Mouse (Mus musculus) CH12.LX (cell line): ENCODE measurements around the gene Gm12184. TPM values are rescaled to one million over a fixed set of nuclear protein-coding genes. Genes with fewer than 3 reads are reported as not detected.

Source experiments
- DNase-seq: peaks from one replicate; pipeline ENCODE4 v3.0.0-alpha.2; 2013; ENCODE audit errors: extremely low read depth
- H3K27ac ChIP-seq: 2 replicates; pipeline ENCODE4 v1.5.1; 2012; ENCODE audit warnings: low read depth, mild to moderate bottlenecking, control low read depth, moderate library complexity; ENCODE audit not compliant: insufficient read depth
- H3K27me3 ChIP-seq: replicated peaks from 2 replicates; pipeline ENCODE3; 2012; ENCODE audit warnings: inconsistent platforms
- H3K36me3 ChIP-seq, 2 experiments: replicated peaks in 1 of 2; 2 replicates each; pipeline versions ENCODE3 to v1.6.1; 2012; ENCODE audit warnings: inconsistent platforms in 1 of 2, low read length in 1 of 2, mild to moderate bottlenecking in 1 of 2, mixed read lengths in 1 of 2, moderate library complexity in 1 of 2; ENCODE audit not compliant: control insufficient read depth in 1 of 2, insufficient read depth in 1 of 2
- H3K4me1 ChIP-seq, 2 experiments: 2 replicates each; pipeline ENCODE4 v1.6.1; 2012; ENCODE audit warnings: inconsistent platforms in 1 of 2, moderate library complexity in 1 of 2; ENCODE audit not compliant: insufficient read depth in 2 of 2, control insufficient read depth in 1 of 2
- H3K4me2 ChIP-seq: 2 replicates; pipeline ENCODE4 v1.6.1; 2012; ENCODE audit warnings: low read depth, mild to moderate bottlenecking, control low read depth; ENCODE audit not compliant: poor library complexity, insufficient read depth, severe bottlenecking
- H3K4me3 ChIP-seq, 3 experiments: fragments of 150-350 bp in 1 of 3; sonication (generic) in 1 of 3; replicated peaks in 1 of 3; 2 replicates each; pipeline versions ENCODE3 to v1.5.1; 2011 to 2012; ENCODE audit warnings: low read depth in 2 of 3, low read length in 2 of 3, mild to moderate bottlenecking in 2 of 3, moderate library complexity in 2 of 3, control low read depth in 1 of 3, improper control_type of control experiment in 1 of 3, inconsistent platforms in 1 of 3, mixed read lengths in 1 of 3; ENCODE audit not compliant: poor library complexity in 1 of 3
- H3K79me2 ChIP-seq: replicated peaks from 2 replicates; pipeline ENCODE4 v1.6.1; 2012; ENCODE audit warnings: mild to moderate bottlenecking, moderate library complexity; ENCODE audit not compliant: control insufficient read depth, poor library complexity, insufficient read depth, severe bottlenecking; ENCODE audit errors: extremely low read depth
- H3K9ac ChIP-seq: 2 replicates; pipeline ENCODE4 v1.6.1; 2012; ENCODE audit warnings: low read depth, mild to moderate bottlenecking, control low read depth, moderate library complexity; ENCODE audit not compliant: insufficient read depth
- H3K9me3 ChIP-seq: replicated peaks from 2 replicates; pipeline ENCODE3; 2012; ENCODE audit warnings: low read length, inconsistent platforms, mixed read lengths
- BHLHE40 ChIP-seq: IDR thresholded peaks from 2 replicates; pipeline ENCODE4 v1.6.1; 2011; ENCODE audit warnings: mild to moderate bottlenecking, low read depth, low read length, improper control_type of control experiment
- CHD1 ChIP-seq: IDR thresholded peaks from 2 replicates; pipeline ENCODE4 v1.6.1; 2012; ENCODE audit warnings: low read depth, low read length, improper control_type of control experiment, inconsistent platforms
- CHD2 ChIP-seq: IDR thresholded peaks from 2 replicates; pipeline ENCODE4 v1.6.1; 2011; ENCODE audit warnings: low read length, improper control_type of control experiment
- CTCF ChIP-seq, 2 experiments: IDR thresholded peaks in 1 of 2; conservative IDR thresholded peaks in 1 of 2; 2 replicates each; pipeline ENCODE4 v1.5.1; 2011 to 2012; ENCODE audit warnings: low read depth in 2 of 2, low read length in 2 of 2, improper control_type of control experiment in 1 of 2, inconsistent platforms in 1 of 2, mild to moderate bottlenecking in 1 of 2, moderate library complexity in 1 of 2
- ETS1 ChIP-seq: conservative IDR thresholded peaks from 2 replicates; pipeline ENCODE4 v1.6.1; 2012; ENCODE audit warnings: low read depth, mild to moderate bottlenecking, inconsistent platforms, low read length, improper control_type of control experiment, moderate library complexity
- HCFC1 ChIP-seq: IDR thresholded peaks from 2 replicates; pipeline ENCODE4 v1.6.1; 2012; ENCODE audit warnings: low read depth, mild to moderate bottlenecking, inconsistent platforms, low read length, improper control_type of control experiment
- JUN ChIP-seq: IDR thresholded peaks from 2 replicates; pipeline ENCODE4 v1.6.1; 2011; ENCODE audit warnings: low read depth, mild to moderate bottlenecking, low read length, improper control_type of control experiment, moderate library complexity; ENCODE audit not compliant: insufficient read depth
- KAT2A ChIP-seq: IDR thresholded peaks from 2 replicates; pipeline ENCODE4 v1.6.1; 2012; ENCODE audit warnings: low read length, improper control_type of control experiment, inconsistent platforms; ENCODE audit not compliant: insufficient replicate concordance
- MAFK ChIP-seq: IDR thresholded peaks from 2 replicates; pipeline ENCODE4 v1.6.1; 2011; ENCODE audit warnings: low read length, improper control_type of control experiment; ENCODE audit not compliant: insufficient replicate concordance
- MAX ChIP-seq: IDR thresholded peaks from 2 replicates; pipeline ENCODE4 v1.6.1; 2011; ENCODE audit warnings: low read length, improper control_type of control experiment
- NELFE ChIP-seq: IDR thresholded peaks from 2 replicates; pipeline ENCODE4 v1.6.1; 2011; ENCODE audit warnings: low read depth, low read length, improper control_type of control experiment
- NRF1 ChIP-seq: IDR thresholded peaks from 2 replicates; pipeline ENCODE4 v1.6.1; 2014; ENCODE audit warnings: low read depth, mild to moderate bottlenecking, inconsistent platforms, low read length, improper control_type of control experiment, moderate library complexity
- RAD21 ChIP-seq: IDR thresholded peaks from 2 replicates; pipeline ENCODE4 v1.6.1; 2011; ENCODE audit warnings: low read depth, mild to moderate bottlenecking, low read length, improper control_type of control experiment, moderate library complexity
- SIN3A ChIP-seq: IDR thresholded peaks from 2 replicates; pipeline ENCODE4 v1.6.1; 2012; ENCODE audit warnings: low read length, improper control_type of control experiment, inconsistent platforms
- SMC3 ChIP-seq: IDR thresholded peaks from 2 replicates; pipeline ENCODE4 v1.6.1; 2011; ENCODE audit warnings: low read depth, low read length, improper control_type of control experiment
- TBP ChIP-seq: conservative IDR thresholded peaks from 2 replicates; pipeline ENCODE4 v1.6.1; 2011; ENCODE audit warnings: low read depth, low read length, improper control_type of control experiment
- TCF12 ChIP-seq: IDR thresholded peaks from 2 replicates; pipeline ENCODE4 v1.6.1; 2014; ENCODE audit warnings: low read depth, mild to moderate bottlenecking, inconsistent platforms, low read length, improper control_type of control experiment
- USF2 ChIP-seq: conservative IDR thresholded peaks from 2 replicates; pipeline ENCODE4 v1.6.1; 2011; ENCODE audit warnings: low read depth, low read length, improper control_type of control experiment
- ZKSCAN1 ChIP-seq: IDR thresholded peaks from 2 replicates; pipeline ENCODE4 v1.6.1; 2012; ENCODE audit warnings: low read depth, inconsistent platforms, low read length, improper control_type of control experiment, borderline replicate concordance
- ZMIZ1 ChIP-seq: IDR thresholded peaks from 2 replicates; pipeline ENCODE4 v1.6.1; 2012; ENCODE audit warnings: low read depth, mild to moderate bottlenecking, inconsistent platforms, low read length, improper control_type of control experiment
- ZNF384 ChIP-seq: IDR thresholded peaks from 2 replicates; pipeline ENCODE4 v1.6.1; 2012; ENCODE audit warnings: low read depth, low read length, improper control_type of control experiment, inconsistent platforms
- dilution Hi-C: fragments of 300-500 bp; cut with MboI; formaldehyde crosslinking; loops from 2 replicates; pipeline ENCODE4 v1.14.3; 2020; ENCODE audit warnings: low sequenced_read_pairs; ENCODE audit not compliant: extremely low pct_unique_long_range_greater_than_20kb, extremely low pct_ligation_motif_present
- in situ Hi-C: fragments of 300-500 bp; cut with MboI; formaldehyde crosslinking; loops from 3 replicates; pipeline ENCODE4 v1.14.3; 2019; ENCODE audit warnings: low sequenced_read_pairs, low pct_ligation_motif_present, low pct_unique_long_range_greater_than_20kb, mixed read lengths
- polyA plus RNA-seq: library from polyadenylated mRNA; unstranded; fragments of >175 nt; gene quantifications from 2 replicates; pipeline ENCODE4 v1.2.1, GENCODE M21; 2012; ENCODE audit warnings: low read depth; ENCODE audit not compliant: insufficient read length
- total RNA-seq, 2 experiments: library from RNA; depleted of rRNA; stranded (reverse); fragments of 300-350 nt in 1 of 2; fragments of >200 nt in 1 of 2; gene quantifications; 2 replicates each; pipeline ENCODE4 v1.2.3; 2012 to 2014

Gm12184 gene
- total and polyA plus RNA-seq, 3 experiments = 5.6 to 51.6 (median 7.1) TPM

- Histone ChIP-seq H3K79me2 (no peaks in the 10 kb centered on the region), H3K4me1 (peaks cover 0 to 27% of the 10 kb centered on the region in 2 experiments; a peak in 2 of 4 replicates), H3K36me3 (peaks cover 31 to 36% of the 10 kb centered on the region in 2 experiments), H3K27me3 (peaks cover 2% of the 10 kb centered on the region), H3K9ac (no peak overlapping the region), H3K9me3 (peaks cover 12% of the 10 kb centered on the region), H3K27ac (no peak overlapping the region), H3K4me2 (no peak overlapping the region), H3K4me3 (no peak overlapping the region)
- no peak for TF ChIP-seq HCFC1
- peak; percentile 21 to 69; a peak in 2 of 4 replicates for TF ChIP-seq CTCF (conservative IDR thresholded peaks at IDR 0.05 in 1 of 2, IDR thresholded peaks at IDR 0.05 in 1 of 2; ENCODE audit: low read depth in 2 of 2, low read length in 2 of 2)
- TF ChIP-seq MAFK = no peak
- TF ChIP-seq SMC3 = peak; percentile 59
- no peak for TF ChIP-seq MAX
- TF ChIP-seq RAD21 = peak; percentile 77
- TF ChIP-seq ZMIZ1 = 0 out of 2 replicates have a peak, but pooled peaks have one; percentile 33
- no peak for DNase-seq
- dilution Hi-C loops = no loop called here
- in situ Hi-C loops = loop anchor here (5.0 to 25.0 kb wide), 3 partner anchors 34 to 561 kb away; partner anchors contain the start of genes Olfr1389 and Trim41
Observed at GRCm38 (mm10) chr11:48851270-48851995, 25.0 kb upstream of the Gm12184 start.

- no peak for DNase-seq
- Histone ChIP-seq H3K36me3 (peaks cover 36 to 37% of the 10 kb centered on the region in 2 experiments), H3K4me2 (no peak overlapping the region), H3K27ac (no peak overlapping the region), H3K9ac (no peak overlapping the region), H3K27me3 (peaks cover 2% of the 10 kb centered on the region), H3K79me2 (no peaks in the 10 kb centered on the region), H3K9me3 (peaks cover 12% of the 10 kb centered on the region), H3K4me3 (no peak overlapping the region), H3K4me1 (peaks cover 3 to 39% of the 10 kb centered on the region in 2 experiments; a peak in 2 of 4 replicates)
- TF ChIP-seq TBP = no peak
- TF ChIP-seq ZNF384 = no peak
- TF ChIP-seq CHD2 = no peak
- TF ChIP-seq BHLHE40 = no peak
- TF ChIP-seq TCF12 = no peak
- no peak for TF ChIP-seq HCFC1
- no peak for TF ChIP-seq USF2
- no peak for TF ChIP-seq ZKSCAN1
- TF ChIP-seq ETS1 = no peak
- no peak for TF ChIP-seq JUN
- TF ChIP-seq NELFE = no peak
- no peak for TF ChIP-seq MAFK
- no peak for TF ChIP-seq KAT2A
- no peak for TF ChIP-seq CHD1
- TF ChIP-seq ZMIZ1 = no peak
- no peak for TF ChIP-seq SIN3A
- no peak for TF ChIP-seq NRF1
- in situ Hi-C loops = loop anchor here (5.0 to 25.0 kb wide), 3 partner anchors 33 to 562 kb away; partner anchors contain the start of genes Olfr1389 and Trim41
- dilution Hi-C loops = no loop called here
Observed at GRCm38 (mm10) chr11:48850240-48850639, 23.8 kb upstream of the Gm12184 start.
